Mouse (Mus musculus) testis, adult 2 months (tissue): ENCODE measurements at regions not wholly inside any gene's neighbourhood (a gene's known extent, or its start where the extent isn't known, plus 50 kb on each side); places are given as distances from the start of the nearest gene placed in this dataset.

ENCODE experiments used
- H3K27ac ChIP-seq: fragments of 200-500 bp; 2 replicates; pipeline ENCODE4 v1.5.1; 2012; ENCODE audit warnings: low read depth, low read length; ENCODE audit not compliant: control insufficient read depth, insufficient read depth
- H3K27me3 ChIP-seq: fragments of 200-500 bp; 2 replicates; pipeline ENCODE4 v1.6.1; 2012; ENCODE audit warnings: mild to moderate bottlenecking, low read length, moderate library complexity; ENCODE audit not compliant: control insufficient read depth, insufficient read depth
- H3K36me3 ChIP-seq: fragments of 200-500 bp; 2 replicates; pipeline ENCODE4 v1.6.1; 2012; ENCODE audit warnings: mild to moderate bottlenecking, low read length; ENCODE audit not compliant: control insufficient read depth, insufficient read depth
- H3K4me1 ChIP-seq: fragments of 200-500 bp; 2 replicates; pipeline ENCODE4 v1.6.1; 2012; ENCODE audit warnings: low read length; ENCODE audit not compliant: control insufficient read depth, insufficient read depth
- H3K4me3 ChIP-seq: fragments of 200-500 bp; 2 replicates; pipeline ENCODE4 v1.5.1; 2012; ENCODE audit warnings: low read depth, mild to moderate bottlenecking, low read length, moderate library complexity, mixed read lengths; ENCODE audit not compliant: control insufficient read depth
- CTCF ChIP-seq: fragments of 200-500 bp; IDR thresholded peaks from 2 replicates; pipeline ENCODE4 v1.5.1; 2012; ENCODE audit warnings: low read depth, mild to moderate bottlenecking, inconsistent platforms, low read length, moderate library complexity; ENCODE audit not compliant: control insufficient read depth, insufficient read depth, insufficient replicate concordance
- POLR2A ChIP-seq: fragments of 200-500 bp; IDR thresholded peaks from 2 replicates; pipeline ENCODE4 v1.6.1; 2012; ENCODE audit warnings: low read depth, mild to moderate bottlenecking, inconsistent platforms, low read length, moderate library complexity; ENCODE audit not compliant: control insufficient read depth

DNA sequence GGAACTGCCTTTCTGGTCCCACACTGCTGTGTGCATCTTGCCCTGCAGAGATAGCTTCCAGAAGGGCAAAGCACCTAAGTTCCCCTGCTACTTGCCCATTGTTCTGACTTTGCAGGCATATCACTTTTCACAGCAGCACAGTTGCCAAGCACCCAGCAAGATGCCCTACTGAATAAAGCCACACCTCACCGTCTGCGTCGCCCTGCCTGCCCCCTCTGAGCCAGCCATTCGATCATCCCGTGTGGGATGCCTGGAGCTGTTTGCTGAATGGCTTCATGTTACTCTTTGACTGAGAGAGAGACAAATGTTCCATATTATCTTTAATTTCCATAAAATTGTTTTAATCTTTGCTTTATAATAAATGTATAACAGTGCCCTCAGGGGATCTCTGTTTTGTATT, 407.2 kb downstream of the Lmo4 start:
- Histone ChIP-seq H3K27me3 (no peaks in the 10 kb centered on the region), H3K4me3 (no peak overlapping the region), H3K27ac (no peak overlapping the region), H3K36me3 (no peaks in the 10 kb centered on the region), H3K4me1 (no peaks in the 10 kb centered on the region)
- TF ChIP-seq CTCF = no peak
- TF ChIP-seq POLR2A = no peak

DNA sequence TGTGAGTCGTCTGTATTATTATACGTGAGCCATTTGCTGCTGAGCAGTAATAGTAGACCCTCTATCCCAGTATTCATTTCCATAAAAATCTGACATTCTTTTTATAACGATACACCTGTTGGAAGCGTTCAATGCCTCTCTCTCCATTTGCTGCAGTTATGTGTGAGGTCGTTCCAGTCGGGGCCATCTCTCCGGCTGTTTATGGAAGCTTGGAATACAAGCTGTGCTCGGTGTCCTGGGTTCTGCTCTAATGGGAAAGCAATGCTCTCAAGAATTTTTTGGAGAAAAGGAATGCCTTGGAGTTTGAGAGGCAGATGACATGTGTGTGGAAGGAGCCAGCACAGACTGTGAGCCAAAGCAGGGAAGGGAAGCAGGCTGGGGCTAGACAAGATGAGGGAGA, 414.1 kb downstream of the Lmo4 start:
- H3K4me1 ChIP-seq = no peaks in the 10 kb centered on the region
- H3K27ac ChIP-seq = no peak overlapping the region
- TF ChIP-seq POLR2A = no peak
- no peaks in the 10 kb centered on the region for H3K27me3 ChIP-seq
- H3K36me3 ChIP-seq = no peaks in the 10 kb centered on the region
- H3K4me3 ChIP-seq = no peak overlapping the region

DNA sequence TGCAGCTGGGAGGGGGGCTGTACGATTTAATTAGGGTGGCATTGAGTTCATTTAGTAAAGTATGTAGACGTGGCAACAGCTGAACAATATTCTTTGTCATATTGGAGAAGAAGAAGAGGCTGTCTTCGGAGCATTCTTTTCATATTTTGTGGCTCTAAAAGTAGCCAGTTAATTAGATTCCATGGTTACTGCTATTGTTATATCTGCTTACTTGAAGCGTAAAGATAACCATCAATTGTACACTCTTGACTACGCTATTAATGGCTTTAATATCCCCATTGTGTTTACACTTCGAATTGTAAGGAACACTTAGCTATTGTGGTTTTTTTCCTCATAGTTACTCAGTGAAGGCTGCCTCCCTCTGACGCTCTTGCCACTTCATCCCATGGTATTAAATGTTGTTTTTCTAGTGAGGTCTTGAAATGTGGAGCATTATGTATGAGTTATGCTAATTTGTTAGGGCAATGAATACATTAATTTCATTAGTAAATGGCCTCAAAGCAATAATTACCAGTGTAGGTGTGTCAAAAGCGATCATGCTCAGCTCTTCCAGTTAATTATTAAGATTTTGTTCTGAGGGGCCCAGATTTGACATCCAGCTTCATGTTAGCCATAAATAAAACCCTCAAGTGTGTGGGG, 415.0 kb downstream of the Lmo4 start:
- no peaks in the 10 kb centered on the region for H3K36me3 ChIP-seq
- H3K4me1 ChIP-seq = no peaks in the 10 kb centered on the region
- TF ChIP-seq POLR2A = no peak
- TF ChIP-seq CTCF = no peak
- no peak overlapping the region for H3K27ac ChIP-seq
- H3K27me3 ChIP-seq = no peaks in the 10 kb centered on the region
- no peak overlapping the region for H3K4me3 ChIP-seq

DNA sequence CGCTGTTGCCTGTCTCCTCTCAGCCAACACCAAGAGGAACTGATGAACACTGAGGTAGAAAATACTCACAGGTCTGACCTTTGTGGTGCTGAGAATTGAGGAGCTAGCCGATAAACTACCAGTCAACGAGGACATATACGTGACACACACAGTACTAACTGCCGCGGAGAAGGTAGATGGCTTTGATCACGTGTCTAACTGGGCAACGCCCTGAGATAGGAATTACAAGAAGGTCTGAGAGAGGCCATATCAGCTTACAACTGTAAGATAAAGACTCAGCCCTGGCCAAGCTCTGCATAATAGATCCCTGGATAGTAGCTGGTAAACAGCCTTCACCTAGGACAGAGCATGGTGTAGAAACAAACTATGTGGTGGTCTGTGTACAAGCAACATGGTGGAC, 418.1 kb downstream of the Lmo4 start:
- TF ChIP-seq POLR2A (no peak), CTCF (no peak)
- H3K27me3 ChIP-seq = no peaks in the 10 kb centered on the region
- no peak overlapping the region for H3K4me3 ChIP-seq
- no peaks in the 10 kb centered on the region for H3K4me1 ChIP-seq
- H3K27ac ChIP-seq = no peak overlapping the region
- H3K36me3 ChIP-seq = no peaks in the 10 kb centered on the region

DNA sequence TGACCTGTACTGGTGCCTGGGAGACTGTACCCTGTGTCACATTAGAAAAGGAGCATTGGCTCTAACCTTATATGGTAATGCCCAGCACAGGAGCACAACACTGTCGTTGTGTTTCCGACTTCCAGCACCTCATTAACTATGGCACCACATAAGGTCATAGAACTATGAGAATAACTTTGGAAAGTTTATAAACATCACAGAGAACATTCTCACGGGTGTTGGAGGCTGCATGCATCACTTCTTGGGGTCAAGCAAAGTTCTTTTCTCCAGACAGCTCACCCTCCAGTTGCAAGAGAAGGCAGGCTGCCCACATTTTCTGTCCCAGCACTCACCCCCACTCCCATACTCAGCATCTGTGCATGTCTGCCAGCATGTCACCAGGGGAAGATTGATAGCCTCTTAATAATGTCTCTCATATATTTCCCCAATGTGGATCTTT, 420.6 kb downstream of the Lmo4 start:
- Histone ChIP-seq H3K4me3 (no peak overlapping the region), H3K27me3 (no peaks in the 10 kb centered on the region), H3K27ac (no peak overlapping the region), H3K36me3 (no peaks in the 10 kb centered on the region), H3K4me1 (no peaks in the 10 kb centered on the region)
- TF ChIP-seq CTCF (no peak), POLR2A (no peak)

DNA sequence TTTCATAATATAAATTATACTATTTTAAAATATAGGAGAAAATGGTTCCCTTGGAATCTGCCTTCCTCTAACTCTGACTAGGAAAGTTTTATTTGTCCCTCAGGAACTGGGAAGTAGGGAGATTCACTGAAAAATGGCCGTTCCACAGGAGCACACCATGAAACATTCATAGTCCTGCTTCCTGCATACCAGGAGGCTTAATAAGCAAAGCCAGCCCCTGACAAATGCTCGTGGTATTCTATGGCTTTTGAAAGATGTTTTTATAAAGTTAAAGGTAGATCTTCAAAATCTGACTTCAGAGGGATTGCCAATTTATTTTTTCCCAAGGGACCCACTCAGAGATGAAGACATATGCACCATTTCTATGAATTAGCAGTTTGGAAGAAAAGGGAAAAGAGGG, 426.9 kb downstream of the Lmo4 start:
- H3K27ac ChIP-seq = no peak overlapping the region
- no peaks in the 10 kb centered on the region for H3K4me1 ChIP-seq
- H3K4me3 ChIP-seq = no peak overlapping the region
- H3K27me3 ChIP-seq = no peaks in the 10 kb centered on the region
- TF ChIP-seq POLR2A (no peak), CTCF (no peak)
- no peaks in the 10 kb centered on the region for H3K36me3 ChIP-seq

DNA sequence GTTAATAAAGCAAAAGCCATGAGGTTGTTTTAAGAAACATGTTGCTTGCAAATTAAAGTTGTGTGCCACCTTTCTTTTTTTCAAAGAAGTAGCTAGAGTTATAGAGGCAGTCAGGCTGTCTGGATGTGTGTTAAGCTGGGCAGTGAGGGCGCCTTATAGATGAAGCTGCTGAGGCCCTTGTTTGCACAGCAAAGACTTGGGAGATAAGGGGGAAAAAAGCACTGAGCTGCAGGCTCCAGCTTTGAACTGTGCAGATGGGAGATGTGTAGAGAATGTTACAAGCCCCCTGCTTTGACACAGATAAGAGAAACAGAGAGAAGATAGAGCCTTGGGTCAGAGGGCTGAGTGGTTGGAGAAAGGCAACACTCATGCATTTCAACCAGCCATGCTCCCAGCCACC, 445.7 kb downstream of the Lmo4 start:
- Histone ChIP-seq H3K4me1 (no peaks in the 10 kb centered on the region), H3K36me3 (no peaks in the 10 kb centered on the region), H3K27ac (no peak overlapping the region), H3K27me3 (no peaks in the 10 kb centered on the region), H3K4me3 (no peak overlapping the region)
- no peak for TF ChIP-seq POLR2A
- TF ChIP-seq CTCF = no peak

DNA sequence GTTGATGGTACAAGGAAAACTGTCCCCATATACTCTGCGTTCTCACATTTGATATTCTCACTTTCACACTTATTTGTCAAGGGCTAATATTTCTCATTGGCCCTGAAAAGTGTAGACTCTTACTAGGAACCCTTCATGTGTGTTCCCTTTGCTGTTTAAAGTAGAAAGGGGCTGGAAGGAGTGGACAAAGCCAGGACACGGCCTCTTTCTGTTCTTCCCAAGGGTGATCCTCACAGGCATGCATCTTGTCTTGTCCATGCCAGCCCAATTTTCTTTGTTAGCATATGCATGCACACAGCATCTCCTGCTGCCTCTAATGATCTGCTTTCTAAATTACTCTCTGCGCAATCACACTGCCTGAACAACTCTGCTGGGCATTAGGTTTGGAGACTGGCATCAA, 451.8 kb downstream of the Lmo4 start:
- TF ChIP-seq POLR2A (no peak), CTCF (no peak)
- Histone ChIP-seq H3K27me3 (no peaks in the 10 kb centered on the region), H3K36me3 (no peaks in the 10 kb centered on the region), H3K4me1 (no peaks in the 10 kb centered on the region), H3K27ac (no peak overlapping the region), H3K4me3 (no peak overlapping the region)
